Mouse (Mus musculus): ENCODE measurements at regions not wholly inside any gene's neighbourhood (a gene's known extent, or its start where the extent isn't known, plus 50 kb on each side); places are given as distances from the start of the nearest gene placed in this dataset.

- no peak for DNase-seq (ENCODE audit: extremely low read depth, low read depth)
Measured at GRCm38 (mm10) chr3:101694311-101694710, 89.8 kb upstream of the Atp1a1 start.

- DNase-seq (ENCODE audit: extremely low read depth, low read depth) = no peak
Measured at GRCm38 (mm10) chr3:101691937-101692604, 87.6 kb upstream of the Atp1a1 start.

- DNase-seq (ENCODE audit: extremely low read depth, low read depth) = no peak
Measured at GRCm38 (mm10) chr3:101690779-101691178, 86.3 kb upstream of the Atp1a1 start.

- DNase-seq (ENCODE audit: extremely low read depth, low read depth) = no peak
Measured at GRCm38 (mm10) chr3:101690222-101690621, 85.7 kb upstream of the Atp1a1 start.

- DNase-seq (ENCODE audit: extremely low read depth, low read depth) = no peak
Measured at GRCm38 (mm10) chr3:101685203-101685602, 80.7 kb upstream of the Atp1a1 start.

GRCm38 (mm10) chr3:101672943-101673342 is 68.5 kb upstream of the Atp1a1 start:
- DNase-seq (ENCODE audit: extremely low read depth, low read depth) = no peak

GRCm38 (mm10) chr3:101670561-101671001 is 66.1 kb upstream of the Atp1a1 start:
- DNase-seq (ENCODE audit: extremely low read depth, low read depth) = no peak

GRCm38 (mm10) chr3:101669743-101670142 is 65.3 kb upstream of the Atp1a1 start:
- no peak for DNase-seq (ENCODE audit: extremely low read depth, low read depth)

GRCm38 (mm10) chr3:101667767-101668387 is 63.4 kb upstream of the Atp1a1 start:
- DNase-seq (ENCODE audit: extremely low read depth, low read depth) = no peak

GRCm38 (mm10) chr3:101667186-101667585 is 62.7 kb upstream of the Atp1a1 start:
- no peak for DNase-seq (ENCODE audit: extremely low read depth, low read depth)

- no peak for DNase-seq (ENCODE audit: extremely low read depth, low read depth)
Measured at GRCm38 (mm10) chr3:101666583-101666982, 62.1 kb upstream of the Atp1a1 start.

GRCm38 (mm10) chr3:101661184-101661992 is 56.9 kb upstream of the Atp1a1 start:
- DNase-seq (ENCODE audit: extremely low read depth, low read depth) = no peak

GRCm38 (mm10) chr3:101660635-101661034 is 56.2 kb upstream of the Atp1a1 start:
- DNase-seq (ENCODE audit: extremely low read depth, low read depth) = no peak

GRCm38 (mm10) chr3:101660176-101660575 is 55.7 kb upstream of the Atp1a1 start:
- DNase-seq (ENCODE audit: extremely low read depth, low read depth) = no peak

- DNase-seq (ENCODE audit: extremely low read depth, low read depth) = no peak
Measured at GRCm38 (mm10) chr3:101657979-101658378, 53.5 kb upstream of the Atp1a1 start.

- no peak for DNase-seq (ENCODE audit: extremely low read depth, low read depth)
Measured at GRCm38 (mm10) chr3:101654720-101655119, 50.2 kb upstream of the Atp1a1 start.

Measured in MEL-GATA-1-ER (cell line).